ENCODE assay signal across 10 mouse cellular contexts in the genomic region with DNA sequence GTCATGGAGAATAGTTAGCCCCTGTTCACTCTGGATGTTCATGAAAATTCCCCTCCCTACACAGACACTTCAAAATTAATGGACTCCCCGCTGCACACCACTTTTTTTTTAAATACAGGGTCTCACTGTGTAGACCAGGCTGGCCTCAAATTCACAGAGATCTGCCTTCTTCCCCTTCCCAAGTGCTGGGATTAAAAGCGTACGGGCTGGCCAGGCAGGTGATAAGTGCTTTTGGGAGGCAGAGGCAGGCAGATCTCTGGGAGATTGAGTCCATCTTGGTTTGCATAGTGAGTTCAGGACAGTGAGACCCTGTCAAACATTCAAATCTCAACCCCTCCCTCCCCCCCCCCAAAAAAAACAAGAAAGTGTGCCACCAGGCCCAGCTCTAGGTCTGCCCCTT. TPM values are rescaled to one million over a fixed set of nuclear protein-coding genes. Genes with fewer than 3 reads are reported as not detected.
DNase-seq lines count a peak whose midpoint lies in the region; ATAC-seq and TF ChIP-seq lines count a peak whose summit lies in the region.
"Had no signal": no experiment of that assay in that cellular context is flagged by ENCODE, and none has a peak within 500 bp of the region (broad histone marks: within the 10 kb centered on the region; RNA-seq: fewer than 3 reads in every experiment).

No protein-coding gene starts in this region.

- no peak overlapping the region for H3ac ChIP-seq in myocyte (ENCODE audit: control insufficient read depth, insufficient read length)

- H3K36me3 ChIP-seq in heart, embryonic 16.5 days (ENCODE audit: control insufficient read depth, insufficient read depth): peaks cover 6% of the 10 kb centered on the region; the same call in 1 of the 2 replicates
- peaks cover 12% of the 10 kb centered on the region for H3K36me3 ChIP-seq in lung, embryonic 15.5 days
- peaks cover 3% of the 10 kb centered on the region; the same call in 1 of the 2 replicates for H3K36me3 ChIP-seq in intestine, embryonic 15.5 days
- H3K36me3 ChIP-seq in myocyte (ENCODE audit: control insufficient read depth, insufficient read depth): peaks cover 7% of the 10 kb centered on the region

- H3K27ac ChIP-seq in heart, embryonic 16.5 days (ENCODE audit: low read length): peak overlapping the region; percentile 39; the same call in 1 of the 2 replicates
- no peak overlapping the region for H3K27ac ChIP-seq in lung, embryonic 15.5 days
- no peak overlapping the region for H3K27ac ChIP-seq in intestine, embryonic 15.5 days
- H3K27ac ChIP-seq: macrophage had no signal

- no peaks in the 10 kb centered on the region for H3K9me3 ChIP-seq in heart, embryonic 16.5 days (replicated peaks; ENCODE audit: control insufficient read depth, low read length)
- no peaks in the 10 kb centered on the region for H3K9me3 ChIP-seq in lung, embryonic 15.5 days
- H3K9me3 ChIP-seq in intestine, embryonic 15.5 days: no peaks in the 10 kb centered on the region

- 91% methylated on average over 3 of the region's 3 CpGs for WGBS in heart, embryonic 16.5 days
- WGBS in lung, embryonic 15.5 days: 89% methylated on average over 3 of the region's 3 CpGs
- WGBS in intestine, embryonic 15.5 days: 88% methylated on average over 3 of the region's 3 CpGs

- no peaks in the 10 kb centered on the region for H3K27me3 ChIP-seq in heart, embryonic 16.5 days (ENCODE audit: control insufficient read depth, insufficient read depth, low read length)
- no peaks in the 10 kb centered on the region for H3K27me3 ChIP-seq in lung, embryonic 15.5 days
- no peaks in the 10 kb centered on the region for H3K27me3 ChIP-seq in intestine, embryonic 15.5 days (replicated peaks)
- no peaks in the 10 kb centered on the region for H3K27me3 ChIP-seq in myocyte (ENCODE audit: control insufficient read depth, insufficient read depth, insufficient read length)

- no peak for DNase-seq in heart, postnatal 10 days
- DNase-seq in lung, postnatal 25 days (ENCODE audit: low spot score): no peak
- no peak for DNase-seq in ovary, postnatal 14 days (ENCODE audit: low spot score)
- DNase-seq: adrenal gland, postnatal 14 days; right cerebral cortex, postnatal 14 days had no signal

- peak overlapping the region; percentile 48 for H3K9ac ChIP-seq in heart, embryonic 16.5 days (ENCODE audit: low read length)
- 0 out of 2 replicates have a peak overlapping the region, but pooled peaks have one; percentile 11 for H3K9ac ChIP-seq in lung, embryonic 15.5 days
- no peak overlapping the region for H3K9ac ChIP-seq in intestine, embryonic 15.5 days

- TF ChIP-seq POLR2A in myocyte (IDR thresholded peaks at IDR 0.05; ENCODE audit: insufficient read length, low read depth): no peak

- H3K79me2 ChIP-seq in myocyte (ENCODE audit: control insufficient read depth, insufficient read depth): peaks cover 26% of the 10 kb centered on the region

- peak overlapping the region; percentile 98 for H3K4me2 ChIP-seq in heart, embryonic 16.5 days (ENCODE audit: low read depth, low read length)
- peak overlapping the region; percentile 97 for H3K4me2 ChIP-seq in lung, embryonic 15.5 days
- peak overlapping the region; percentile 48 for H3K4me2 ChIP-seq in intestine, embryonic 15.5 days (replicated peaks)
- H3K4me2 ChIP-seq in myocyte (ENCODE audit: low read depth): peak overlapping the region; percentile 98

- intact Hi-C loops in heart, postnatal 10 days (cut with DNase I): no loop called here

- no peak for ATAC-seq in heart, embryonic 16.5 days (replicated peaks; ENCODE audit: extremely low read depth, insufficient read depth, low FRiP score)
- ATAC-seq in lung, embryonic 15.5 days (ENCODE audit: borderline replicate concordance, extremely low read depth, low FRiP score, low TSS enrichment): no peak
- no peak for ATAC-seq in intestine, embryonic 15.5 days

- peak overlapping the region; percentile 86 for H3K4me3 ChIP-seq in heart, embryonic 16.5 days (ENCODE audit: low read length)
- H3K4me3 ChIP-seq in lung, embryonic 15.5 days: peak overlapping the region; percentile 16
- no peak overlapping the region for H3K4me3 ChIP-seq in intestine, embryonic 15.5 days (replicated peaks)
- H3K4me3 ChIP-seq in myocyte: no peak overlapping the region

- peaks cover 27% of the 10 kb centered on the region for H3K4me1 ChIP-seq in heart, embryonic 16.5 days (ENCODE audit: control insufficient read depth, insufficient read depth, low read length)
- H3K4me1 ChIP-seq in lung, embryonic 15.5 days: peaks cover 48% of the 10 kb centered on the region
- peaks cover 24% of the 10 kb centered on the region for H3K4me1 ChIP-seq in intestine, embryonic 15.5 days (replicated peaks)

TF ChIP-seq in myocyte, 11 proteins besides CTCF, POLR2A, EP300 and RAD21:
- TF ChIP-seq USF1 (IDR thresholded peaks at IDR 0.05; ENCODE audit: low read depth) (no peak), E2F4 (IDR thresholded peaks at IDR 0.05; ENCODE audit: insufficient read depth) (no peak), CEBPB (IDR thresholded peaks at IDR 0.05; ENCODE audit: insufficient read depth, poor library complexity, severe bottlenecking) (no peak), MYOG (IDR thresholded peaks at IDR 0.05; ENCODE audit: control insufficient read depth in 1 of 3, insufficient read depth in 1 of 3, insufficient read length in 2 of 3, low read depth in 2 of 3) (no peak), TCF12 (IDR thresholded peaks at IDR 0.05; ENCODE audit: insufficient read depth, poor library complexity, severe bottlenecking) (no peak), MAX (IDR thresholded peaks at IDR 0.05; ENCODE audit: low read depth) (no peak), MYOD1 (IDR thresholded peaks at IDR 0.05; ENCODE audit: control insufficient read depth in 1 of 3, insufficient read length in 2 of 3, low read depth in 2 of 3) (no peak), TCF3 (IDR thresholded peaks at IDR 0.05; ENCODE audit: insufficient read length, low read depth) (no peak), SRF (IDR thresholded peaks at IDR 0.05; ENCODE audit: control insufficient read depth, insufficient read length, low read depth) (no peak), POLR2AphosphoS2 (IDR thresholded peaks at IDR 0.05; ENCODE audit: insufficient read length, low read depth) (no peak), REST (IDR thresholded peaks at IDR 0.05; ENCODE audit: insufficient read depth, insufficient read length) (no peak)
TF ChIP-seq in myocyte: peak in this region for 0.

RNA-seq across cellular contexts. Expression of a gene that starts 1.7 kb away (rescaled TPM):
- 12.4 and 12.6 TPM in 2 replicates for polyA plus RNA-seq in heart, embryonic 16.5 days (2015; fragmentation: Nextera tagmentation; extraction: Ambion mirVana)
- total RNA-seq in heart, postnatal 10 days (2021): 10 to 100 TPM; 14.0 to 16.0 TPM
- 12.0 and 14.1 TPM in 2 replicates for polyA plus RNA-seq in lung, embryonic 15.5 days (2015; fragmentation: Nextera tagmentation; extraction: Ambion mirVana)
- 11.9 and 12.4 TPM in 2 replicates for polyA plus RNA-seq in intestine, embryonic 15.5 days (2015; fragmentation: Nextera tagmentation; extraction: Ambion mirVana)
- 16.2 TPM for polyA plus RNA-seq in myocyte (2012; fragmentation: generic; extraction: Trizol)

RNA-seq across cellular contexts. Expression of a gene that starts 10.2 kb away (rescaled TPM):
- polyA plus RNA-seq in heart, embryonic 16.5 days (2015; fragmentation: Nextera tagmentation; extraction: Ambion mirVana): 97.5 and 103 TPM in 2 replicates
- 100 to 1,000 TPM; 100 to 101 TPM for total RNA-seq in heart, postnatal 10 days (2021)
- polyA plus RNA-seq in lung, embryonic 15.5 days (2015; fragmentation: Nextera tagmentation; extraction: Ambion mirVana): 142 and 147 TPM in 2 replicates
- 109 and 118 TPM in 2 replicates for polyA plus RNA-seq in intestine, embryonic 15.5 days (2015; fragmentation: Nextera tagmentation; extraction: Ambion mirVana)
- polyA plus RNA-seq in myocyte (2012; fragmentation: generic; extraction: Trizol): 78.5 TPM

RNA-seq across cellular contexts. Expression of a gene that starts 29.0 kb away (rescaled TPM):
- 1.5 and 1.6 TPM in 2 replicates for polyA plus RNA-seq in heart, embryonic 16.5 days (2015; fragmentation: Nextera tagmentation; extraction: Ambion mirVana)
- total RNA-seq in heart, postnatal 10 days (2021): 1 to 10 TPM; 1.1 to 1.2 TPM
- 3.2 and 3.6 TPM in 2 replicates for polyA plus RNA-seq in lung, embryonic 15.5 days (2015; fragmentation: Nextera tagmentation; extraction: Ambion mirVana)
- polyA plus RNA-seq in intestine, embryonic 15.5 days (2015; fragmentation: Nextera tagmentation; extraction: Ambion mirVana): 1.9 and 2.7 TPM in 2 replicates
- 0.31 TPM for polyA plus RNA-seq in myocyte (2012; fragmentation: generic; extraction: Trizol)

RNA-seq across cellular contexts. Expression of a gene that starts 41.0 kb away (rescaled TPM):
- polyA plus RNA-seq in heart, embryonic 16.5 days (2015; fragmentation: Nextera tagmentation; extraction: Ambion mirVana): 48.3 and 55.2 TPM in 2 replicates
- total RNA-seq in heart, postnatal 10 days (2021): 10 to 100 TPM; 21.1 TPM
- 72.3 and 75.3 TPM in 2 replicates for polyA plus RNA-seq in lung, embryonic 15.5 days (2015; fragmentation: Nextera tagmentation; extraction: Ambion mirVana)
- 64.0 and 65.8 TPM in 2 replicates for polyA plus RNA-seq in intestine, embryonic 15.5 days (2015; fragmentation: Nextera tagmentation; extraction: Ambion mirVana)
- 11.9 TPM for polyA plus RNA-seq in myocyte (2012; fragmentation: generic; extraction: Trizol)

RNA-seq across cellular contexts. Expression of a gene that starts 45.4 kb away (rescaled TPM):
- polyA plus RNA-seq in heart, embryonic 16.5 days (2015; fragmentation: Nextera tagmentation; extraction: Ambion mirVana): 4.6 and 5.0 TPM in 2 replicates
- total RNA-seq in heart, postnatal 10 days (2021): 1 to 10 TPM; 4.6 to 5.9 TPM
- polyA plus RNA-seq in lung, embryonic 15.5 days (2015; fragmentation: Nextera tagmentation; extraction: Ambion mirVana): 4.2 and 5.6 TPM in 2 replicates
- 3.5 and 4.2 TPM in 2 replicates for polyA plus RNA-seq in intestine, embryonic 15.5 days (2015; fragmentation: Nextera tagmentation; extraction: Ambion mirVana)
- 5.2 TPM for polyA plus RNA-seq in myocyte (2012; fragmentation: generic; extraction: Trizol)

Comparison
In these comparisons a context has a peak if more than half of its experiments do, and no peak if none do; other contexts are left out.
1. H3K4me2 ChIP-seq: peak in every context shown above with its lines; median percentile 98 in heart, embryonic 16.5 days; 98 in myocyte; 97 in lung, embryonic 15.5 days; 48 in intestine, embryonic 15.5 days.
2. H3K4me3 ChIP-seq: peak in heart, embryonic 16.5 days (single experiment) and lung, embryonic 15.5 days (single experiment); none in intestine, embryonic 15.5 days (single experiment) and myocyte (single experiment).